In the genomic region with DNA sequence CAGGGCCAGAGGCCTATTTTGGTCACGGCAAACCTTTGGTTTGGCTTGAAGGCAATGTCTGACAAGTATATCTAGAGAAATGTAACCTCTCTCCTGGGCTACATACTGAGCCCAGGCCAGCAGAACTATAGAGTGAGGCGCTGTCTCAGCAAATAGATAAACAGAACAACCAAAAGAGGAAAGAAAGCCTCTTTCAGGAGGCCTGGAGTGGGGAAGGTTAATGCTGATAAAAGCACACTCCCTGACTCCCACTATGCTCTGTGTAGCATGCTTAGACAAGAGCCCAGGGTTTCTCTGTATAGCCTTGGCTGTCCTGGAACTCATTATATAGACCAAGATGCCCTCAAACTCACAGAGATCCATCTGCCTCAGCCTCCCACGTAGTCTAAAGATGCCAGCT, we compare ENCODE assay signal across 24 mouse cellular contexts. TPM values are rescaled to one million over a fixed set of nuclear protein-coding genes. Genes with fewer than 3 reads are reported as not detected.
DNase-seq lines count a peak whose midpoint lies in the region; ATAC-seq and TF ChIP-seq lines count a peak whose summit lies in the region.
"Had no signal": no experiment of that assay in that cellular context is flagged by ENCODE, and none has a peak within 500 bp of the region (broad histone marks: within the 10 kb centered on the region; RNA-seq: fewer than 3 reads in every experiment).

No protein-coding gene starts in this region.

- 0 out of 2 replicates have a peak, but pooled peaks cover 1% of the 10 kb centered on the region for H3K4me1 ChIP-seq in heart, embryonic 15.5 days (replicated peaks)
- peaks cover 2% of the 10 kb centered on the region for H3K4me1 ChIP-seq in heart, adult 2 months (ENCODE audit: control insufficient read depth, insufficient read depth, low read length)
- no peaks in the 10 kb centered on the region; the same call in 1 of the 2 replicates for H3K4me1 ChIP-seq in brown adipose tissue, adult 24 weeks (ENCODE audit: control insufficient read depth, insufficient read depth, insufficient read length, low read length)
- H3K4me1 ChIP-seq in liver, embryonic 11.5 days (replicated peaks; ENCODE audit: control insufficient read depth, insufficient read depth, low read length), result 0 out of 2 replicates have a peak, but pooled peaks cover 3% of the 10 kb centered on the region
- no peaks in the 10 kb centered on the region for H3K4me1 ChIP-seq in intestine, embryonic 15.5 days (replicated peaks)
- H3K4me1 ChIP-seq: embryonic facial prominence, embryonic 15.5 days; forebrain, embryonic 15.5 days; hindbrain, embryonic 12.5 days had no signal

- no peak for ATAC-seq in heart, embryonic 15.5 days (replicated peaks; ENCODE audit: insufficient number of reproducible peaks, insufficient read depth, low FRiP score, low read depth)
- peak; percentile 89 for ATAC-seq in liver, embryonic 11.5 days (replicated peaks; ENCODE audit: low FRiP score)
- ATAC-seq in megakaryocyte progenitor cell, adult 5-6 weeks (replicated peaks; ENCODE audit: poor library complexity), result peak; percentile 76
- ATAC-seq in intestine, embryonic 15.5 days, result no peak
- ATAC-seq: activated CD4-positive, CD25-positive, alpha-beta regulatory T cell, adult 4 months; forebrain, embryonic 15.5 days had no signal

- no peaks in the 10 kb centered on the region for H3K27me3 ChIP-seq in heart, embryonic 15.5 days
- no peaks in the 10 kb centered on the region for H3K27me3 ChIP-seq in heart, adult 2 months (ENCODE audit: control insufficient read depth, insufficient read depth, low read length)
- H3K27me3 ChIP-seq in liver, embryonic 11.5 days (replicated peaks; ENCODE audit: control insufficient read depth, insufficient read depth, low read length), result no peaks in the 10 kb centered on the region
- no peaks in the 10 kb centered on the region for H3K27me3 ChIP-seq in intestine, embryonic 15.5 days (replicated peaks)
- H3K27me3 ChIP-seq: CH12.LX; embryonic facial prominence, embryonic 15.5 days; forebrain, embryonic 15.5 days; hindbrain, embryonic 12.5 days had no signal

- intact Hi-C loops in heart, adult 2 months (cut with DNase I), result no loop called here

- no peak overlapping the region for H3K9ac ChIP-seq in heart, embryonic 15.5 days
- H3K9ac ChIP-seq in heart, adult 2 months (ENCODE audit: low read depth, low read length), result no peak overlapping the region
- H3K9ac ChIP-seq in liver, embryonic 11.5 days (ENCODE audit: low read depth, low read length), result no peak overlapping the region
- no peak overlapping the region for H3K9ac ChIP-seq in intestine, embryonic 15.5 days
- H3K9ac ChIP-seq: embryonic facial prominence, embryonic 15.5 days; forebrain, embryonic 15.5 days; hindbrain, embryonic 12.5 days had no signal

- H3K36me3 ChIP-seq in heart, embryonic 15.5 days, result no peaks in the 10 kb centered on the region
- H3K36me3 ChIP-seq in heart, adult 2 months (ENCODE audit: control insufficient read depth, insufficient read depth, low read length), result peaks cover 13% of the 10 kb centered on the region
- no peaks in the 10 kb centered on the region for H3K36me3 ChIP-seq in liver, embryonic 11.5 days (ENCODE audit: control insufficient read depth, insufficient read depth, low read length)
- H3K36me3 ChIP-seq in intestine, embryonic 15.5 days, result no peaks in the 10 kb centered on the region
- H3K36me3 ChIP-seq: embryonic facial prominence, embryonic 15.5 days; forebrain, embryonic 15.5 days; G1E; hindbrain, embryonic 12.5 days had no signal

- no peaks in the 10 kb centered on the region for H3K79me2 ChIP-seq in heart, adult 2 months (replicated peaks; ENCODE audit: control insufficient read depth, insufficient read depth, low read length)

- peak overlapping the region; percentile 53; the same call in 1 of the 2 replicates for H3K27ac ChIP-seq in heart, embryonic 15.5 days
- H3K27ac ChIP-seq in heart, adult 2 months, result no peak overlapping the region
- H3K27ac ChIP-seq in brown adipose tissue, adult 24 weeks (replicated peaks; ENCODE audit: low read depth, low read length), result peak overlapping the region; percentile 26
- peak overlapping the region; percentile 32; the same call in 1 of the 2 replicates for H3K27ac ChIP-seq in liver, embryonic 11.5 days (ENCODE audit: low read depth, low read length)
- H3K27ac ChIP-seq in intestine, embryonic 15.5 days, result no peak overlapping the region
- H3K27ac ChIP-seq: embryonic facial prominence, embryonic 15.5 days; forebrain, embryonic 15.5 days; hindbrain, embryonic 12.5 days; kidney, postnatal 0 days had no signal

- no peak for TF ChIP-seq EP300 in heart, adult 2 months (IDR thresholded peaks at IDR 0.05; ENCODE audit: insufficient read depth, low read depth, low read length)

- no peak for TF ChIP-seq POLR2A in heart, adult 2 months (IDR thresholded peaks at IDR 0.05; ENCODE audit: insufficient read depth, low read depth, low read length)

- no peaks in the 10 kb centered on the region for H3K9me3 ChIP-seq in heart, embryonic 15.5 days (replicated peaks)
- H3K9me3 ChIP-seq in liver, embryonic 11.5 days (ENCODE audit: control insufficient read depth, low read length), result no peaks in the 10 kb centered on the region
- H3K9me3 ChIP-seq in intestine, embryonic 15.5 days, result no peaks in the 10 kb centered on the region
- H3K9me3 ChIP-seq: embryonic facial prominence, embryonic 15.5 days; forebrain, embryonic 15.5 days; hindbrain, embryonic 12.5 days had no signal

- H3K4me3 ChIP-seq in heart, embryonic 15.5 days, result no peak overlapping the region
- no peak overlapping the region for H3K4me3 ChIP-seq in heart, adult 2 months
- no peak overlapping the region for H3K4me3 ChIP-seq in brown adipose tissue, adult 24 weeks (ENCODE audit: insufficient read depth, low read depth, low read length)
- no peak overlapping the region for H3K4me3 ChIP-seq in liver, embryonic 11.5 days (ENCODE audit: low read depth, low read length)
- no peak overlapping the region for H3K4me3 ChIP-seq in intestine, embryonic 15.5 days (replicated peaks)
- H3K4me3 ChIP-seq: embryonic facial prominence, embryonic 15.5 days; forebrain, embryonic 15.5 days; hindbrain, embryonic 12.5 days had no signal

- no peak for DNase-seq in heart, adult 2 months
- no peak for DNase-seq in liver, embryonic 11.5 days (ENCODE audit: low spot score)
- DNase-seq in kidney, adult 8-10 months, result no peak
- DNase-seq: adrenal gland, adult 8-10 months; B cell, adult 2 months; cerebellum, adult 8-10 months; gastrocnemius, postnatal 10 days; kidney, adult 11 months; layer of hippocampus, adult 9-11 months; lung, postnatal 4 days; thymus, postnatal 36 days had no signal

- TF ChIP-seq CTCF in heart, adult 2 months (IDR thresholded peaks at IDR 0.05), result no peak

- no peak overlapping the region for H3K4me2 ChIP-seq in heart, embryonic 15.5 days
- H3K4me2 ChIP-seq in liver, embryonic 11.5 days, result no peak overlapping the region
- no peak overlapping the region for H3K4me2 ChIP-seq in intestine, embryonic 15.5 days (replicated peaks)
- H3K4me2 ChIP-seq: embryonic facial prominence, embryonic 15.5 days; forebrain, embryonic 15.5 days; hindbrain, embryonic 12.5 days; midbrain, embryonic 11.5 days had no signal

- WGBS in heart, embryonic 15.5 days, result 51% methylated on average over 3 of the region's 3 CpGs
- 55% methylated on average over 3 of the region's 3 CpGs for WGBS in heart, adult 2 months
- 42% methylated on average over 3 of the region's 3 CpGs for WGBS in liver, embryonic 11.5 days
- WGBS in intestine, embryonic 15.5 days, result 69% methylated on average over 3 of the region's 3 CpGs

RNA-seq across cellular contexts. Expression of gene Sp100, which starts 43.5 kb away (rescaled TPM):
- polyA plus RNA-seq in heart, embryonic 15.5 days (2015; fragmentation: Nextera tagmentation; extraction: Ambion mirVana), result 3.3 and 4.8 TPM in 2 replicates
- total RNA-seq in heart, adult 2 months (2021), result 10 to 100 TPM; 16.9 to 21.6 TPM
- polyA plus RNA-seq in heart, adult 2 months (2012; rRNA removed), result 13.5 and 25.3 TPM in 2 replicates
- 15.4 and 21.5 TPM in 2 replicates for polyA plus RNA-seq in brown adipose tissue, adult 24 weeks (2012; ENCODE audit: insufficient read depth, insufficient read length, missing spikeins)
- polyA plus RNA-seq in liver, embryonic 11.5 days (2014; fragmentation: Nextera tagmentation; extraction: Ambion mirVana), result 1.6 and 2.4 TPM in 2 replicates
- 126 and 135 TPM in 2 replicates for total RNA-seq in megakaryocyte progenitor cell, adult 5-6 weeks (2015)
- 63.4 and 82.1 TPM in 2 replicates for total RNA-seq in megakaryocyte progenitor cell, adult 5-6 weeks (2017)
- polyA plus RNA-seq in intestine, embryonic 15.5 days (2015; fragmentation: Nextera tagmentation; extraction: Ambion mirVana), result 2.6 and 3.4 TPM in 2 replicates
- polyA plus RNA-seq: G1E; neural tube, embryonic 14.5 days had no signal

Comparison
In these comparisons a context has a peak if more than half of its experiments do, and no peak if none do; other contexts are left out.
1. H3K27ac ChIP-seq: peak in heart, embryonic 15.5 days (single experiment), brown adipose tissue, adult 24 weeks (single experiment) and liver, embryonic 11.5 days (single experiment); none in heart, adult 2 months (single experiment) and intestine, embryonic 15.5 days (single experiment).
2. ATAC-seq: peak in liver, embryonic 11.5 days (single experiment) and megakaryocyte progenitor cell, adult 5-6 weeks (single experiment); none in heart, embryonic 15.5 days (single experiment) and intestine, embryonic 15.5 days (single experiment).